Mouse (Mus musculus) layer of hippocampus, adult 9-11 months (tissue): ENCODE results near the gene Cdc25a.

ENCODE experiments used
- DNase-seq: peaks from one replicate; pipeline ENCODE4 v3.0.0; 2022

The Cdc25a gene

GRCm38 (mm10) chr9:109939401-109939800 is 64.0 kb downstream of the Cdc25a start:
- no peak for DNase-seq

DNA sequence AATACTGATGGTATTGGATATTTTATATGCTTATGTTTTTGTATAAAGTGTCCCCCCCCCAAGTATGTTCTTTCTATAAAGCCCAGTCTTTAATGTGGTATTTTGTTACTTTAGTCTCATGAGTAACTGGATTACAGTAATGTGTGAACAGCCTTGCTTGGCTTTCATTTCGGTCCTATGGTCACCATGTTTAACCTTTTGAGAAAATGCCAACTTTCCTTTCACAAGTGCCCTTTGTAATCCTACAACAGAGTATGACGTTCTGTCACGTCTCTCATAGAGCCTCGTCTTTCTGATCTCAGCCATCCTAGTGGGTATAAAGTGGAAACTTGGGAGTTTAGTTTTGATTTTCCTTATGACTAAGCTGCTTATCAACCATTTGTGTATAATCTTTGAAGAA is 67.4 kb downstream of the Cdc25a start:
- DNase-seq: no peak
